Mouse (Mus musculus) spleen, adult 10 weeks (tissue): Measurements from ENCODE around the gene Lhfpl3. TPM values are rescaled to one million over a fixed set of nuclear protein-coding genes. Genes with fewer than 3 reads are reported as not detected.

Experiments used
- polyA plus RNA-seq: library from polyadenylated mRNA; stranded (reverse); fragments of 350-450 nt; fragmentation: Illumina TruSeq; extraction: RNeasy Lipid Tissue Mini Kit (QIAGEN cat#74804); gene quantifications from one replicate; pipeline ENCODE4 v1.2.3, GENCODE M21; 2015; ENCODE audit warnings: low replicate concordance; ENCODE audit not compliant: insufficient read depth

Lhfpl3 gene
- polyA plus RNA-seq: not detected

GRCm38 (mm10) chr5:22745885-22746532 lies at the start of gene Lhfpl3:
Gene Lhfpl3, plus strand, starts transcription at chr5:22746059.

Other genes with a start within 250 kb of the Lhfpl3 start
- 38.6 TPM for gene Orc5, start 195.6 kb upstream of the Lhfpl3 start, polyA plus RNA-seq